Mouse (Mus musculus) gastrocnemius, postnatal 36 days (tissue): ENCODE measurements at regions not wholly inside any gene's neighbourhood (a gene's known extent, or its start where the extent isn't known, plus 50 kb on each side); places are given as distances from the start of the nearest gene placed in this dataset.
"Not testable (repeated sequence)": the region's sequence is repeated elsewhere in the genome, so short reads cannot be mapped to it uniquely, and the experiment has no call there.

Source experiments
- DNase-seq, 2 experiments: peaks; one replicate each; pipeline ENCODE4 v3.0.0; 2022
- intact Hi-C: fragments of 180-260 bp; cut with DNase I; formaldehyde crosslinking; loops from one replicate; pipeline ENCODE4 v1.15.1; 2025

DNA sequence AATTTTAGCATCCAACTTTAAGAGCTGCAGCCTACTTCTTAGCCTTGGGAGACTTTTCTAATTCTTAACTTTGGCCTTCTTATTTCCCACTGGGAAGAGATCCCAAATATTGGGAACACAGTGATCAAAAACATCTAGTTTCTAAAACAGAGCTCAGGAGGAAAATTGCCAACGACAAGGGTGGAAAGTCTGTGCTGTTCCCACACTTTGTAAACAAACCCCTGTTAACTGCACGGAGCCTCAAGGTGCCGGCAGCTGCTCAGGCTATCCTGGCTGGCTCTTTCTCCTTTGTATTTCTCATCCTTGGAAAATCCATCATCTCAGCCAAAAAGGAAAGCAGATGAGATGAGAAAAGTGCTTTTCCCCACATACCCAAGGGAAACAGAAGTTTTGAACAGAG lies 84.9 kb downstream of the Impad1 start:
- peak in 1 of 2 experiments; percentile 44 for DNase-seq
- intact Hi-C loops: no loop called here

DNA sequence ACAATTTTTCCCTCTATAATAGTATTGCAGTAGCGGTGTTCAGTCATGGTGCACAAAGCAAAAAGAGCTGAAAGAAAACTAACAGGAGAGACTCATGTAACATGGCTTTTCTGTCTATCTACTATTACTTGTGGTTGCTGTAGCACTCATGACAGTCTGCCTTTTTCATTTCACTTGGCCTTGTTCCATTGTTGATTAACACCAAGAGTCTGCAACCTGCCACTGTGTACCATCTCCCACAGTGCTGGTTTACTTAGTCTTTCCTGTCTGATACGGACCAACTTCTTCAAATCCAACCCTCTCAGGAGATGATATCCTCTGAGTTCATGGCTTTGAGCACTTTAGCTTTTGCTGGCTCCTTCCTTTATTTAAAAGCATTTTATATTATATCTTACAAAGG lies 94.1 kb downstream of the Impad1 start:
- intact Hi-C loops: no loop called here
- DNase-seq: no peak

DNA sequence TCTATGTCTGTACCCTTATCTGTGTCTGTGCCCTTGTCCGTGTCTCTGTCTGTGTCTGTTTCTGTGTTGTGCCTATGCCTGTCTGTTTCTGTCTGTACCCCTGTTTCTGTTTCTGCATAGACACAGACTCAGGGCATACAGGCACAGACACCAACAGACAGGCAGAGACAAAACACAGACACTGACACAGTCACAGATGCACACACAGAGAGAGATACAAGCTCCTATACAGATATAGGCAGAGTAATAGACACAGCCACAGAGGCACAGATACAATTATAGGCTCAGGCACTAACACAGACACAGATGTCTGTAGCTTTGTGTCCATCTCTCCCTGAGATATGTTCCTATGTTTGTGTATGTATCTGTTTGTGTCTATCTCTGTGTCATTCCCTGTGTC lies 97.7 kb downstream of the Impad1 start:
- intact Hi-C loops: no loop called here
- DNase-seq: no peak

DNA sequence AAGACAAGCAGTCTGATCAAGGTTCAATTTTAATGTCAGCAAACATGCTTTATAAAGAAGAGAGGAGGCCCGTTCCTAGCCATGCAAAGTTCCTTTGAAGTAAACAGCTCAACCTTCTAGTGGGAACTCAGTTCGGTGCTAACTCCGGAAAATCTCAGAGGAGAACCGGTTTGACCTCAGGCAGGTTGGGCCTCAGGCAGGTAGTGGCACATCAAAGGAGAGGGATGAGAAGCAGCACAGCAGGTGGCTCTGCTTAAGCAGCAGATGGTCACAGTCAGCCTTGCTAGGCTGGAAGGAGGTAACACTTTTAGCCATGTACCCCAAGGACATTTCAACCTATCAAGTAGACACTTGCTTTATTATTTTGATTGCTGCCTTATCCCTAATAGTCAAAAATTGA lies 106.2 kb downstream of the Impad1 start:
- intact Hi-C loops: no loop called here
- DNase-seq: no peak

DNA sequence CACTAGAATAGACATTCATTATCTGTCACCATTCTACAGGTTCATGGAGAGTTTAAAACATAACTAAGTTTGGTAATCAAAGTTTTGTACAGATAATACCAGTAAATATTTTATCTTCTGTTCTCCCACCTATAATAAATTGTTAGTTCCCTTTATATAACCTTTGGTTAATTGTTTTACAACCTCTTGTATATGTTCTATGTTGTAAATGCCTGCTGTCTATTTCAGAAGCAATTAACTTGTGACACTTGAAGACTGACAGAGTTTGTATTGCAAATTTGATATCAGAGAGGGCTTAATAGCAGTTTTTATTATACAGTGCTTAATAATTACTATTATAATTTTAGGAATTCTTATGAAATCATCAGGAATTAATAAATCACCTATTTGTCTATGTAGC lies 118.5 kb downstream of the Impad1 start:
- DNase-seq: no peak
- intact Hi-C loops: no loop called here

DNA sequence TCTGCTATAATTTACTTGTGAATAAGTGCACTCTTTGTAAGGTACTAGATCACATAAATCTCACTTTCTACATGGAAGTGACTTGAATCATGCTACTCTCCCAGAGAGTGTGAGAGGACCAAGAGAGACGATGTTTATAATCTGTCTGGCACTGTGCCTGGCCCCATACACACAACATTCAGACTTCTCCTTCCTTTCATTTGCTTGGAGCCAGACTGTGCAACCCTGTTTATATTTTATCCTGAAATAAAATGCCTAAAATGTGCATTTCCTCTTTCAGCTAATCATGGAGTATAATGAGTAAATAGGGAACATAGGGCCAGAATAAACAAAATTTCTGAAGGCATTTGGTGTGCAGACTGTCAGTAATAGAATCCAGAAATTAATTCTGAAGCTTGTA lies 142.9 kb downstream of the Impad1 start:
- intact Hi-C loops: no loop called here
- no peak for DNase-seq

DNA sequence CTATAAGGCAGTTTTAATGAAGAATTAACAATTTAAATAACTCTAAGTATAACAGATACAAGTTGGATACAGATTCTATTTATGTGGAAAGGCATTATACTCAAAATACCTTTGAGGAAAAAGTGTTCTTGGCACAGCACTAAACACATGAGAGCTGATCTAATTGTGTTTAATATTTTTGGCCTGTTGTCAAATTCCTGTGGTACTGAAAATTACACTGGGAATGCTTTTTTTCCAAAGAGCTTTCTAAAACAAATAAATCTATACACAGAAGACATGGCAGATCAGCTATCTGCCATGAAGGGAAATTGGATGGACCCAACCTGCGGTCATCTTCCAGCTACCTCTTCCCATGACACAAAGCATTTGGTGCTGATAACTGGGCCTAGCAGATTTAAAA lies 147.9 kb downstream of the Impad1 start:
- no peak for DNase-seq

DNA sequence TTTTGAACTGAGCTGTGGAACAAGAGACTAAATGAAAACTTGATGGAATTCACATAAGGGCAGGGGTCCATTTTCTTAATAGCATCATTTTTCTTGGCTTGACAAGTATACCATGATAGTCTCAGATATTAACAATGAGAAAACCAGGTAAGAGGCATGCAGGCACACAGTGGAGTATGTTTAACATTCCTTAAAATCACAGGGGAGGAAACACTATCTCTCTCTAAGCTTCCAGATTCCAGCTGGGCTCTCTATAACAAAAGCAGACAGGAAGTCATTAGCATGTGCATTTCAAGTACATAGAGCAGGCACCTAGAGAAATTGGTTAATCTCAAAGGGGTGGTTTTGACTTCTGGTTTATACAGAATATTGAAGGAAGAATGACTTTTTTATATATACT lies 156.9 kb downstream of the Impad1 start:
- intact Hi-C loops: no loop called here
- DNase-seq: no peak

More for the DNA sequence above, 147.9 kb downstream of the Impad1 start:
- intact Hi-C loops: no loop called here

DNA sequence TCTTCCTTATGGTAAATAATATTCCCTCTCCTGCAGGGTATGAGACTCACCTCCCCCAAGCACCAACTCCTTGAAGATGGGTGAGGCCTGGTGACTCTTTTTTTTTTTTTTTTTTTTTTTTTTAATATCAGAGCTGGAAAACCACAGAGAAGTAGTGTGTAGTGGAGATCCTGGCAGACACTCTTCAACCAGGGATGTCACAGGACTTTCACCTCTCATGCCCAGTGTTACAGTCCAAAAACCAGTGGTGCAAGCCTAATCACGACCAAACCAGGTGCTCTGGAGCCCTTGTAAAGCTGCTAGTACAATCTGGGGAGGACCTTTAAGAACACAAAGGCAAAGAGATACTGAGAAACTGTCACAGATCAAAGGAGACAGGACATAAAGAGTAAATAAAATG lies 157.3 kb downstream of the Impad1 start:
- no peak for DNase-seq
- intact Hi-C loops: no loop called here

DNA sequence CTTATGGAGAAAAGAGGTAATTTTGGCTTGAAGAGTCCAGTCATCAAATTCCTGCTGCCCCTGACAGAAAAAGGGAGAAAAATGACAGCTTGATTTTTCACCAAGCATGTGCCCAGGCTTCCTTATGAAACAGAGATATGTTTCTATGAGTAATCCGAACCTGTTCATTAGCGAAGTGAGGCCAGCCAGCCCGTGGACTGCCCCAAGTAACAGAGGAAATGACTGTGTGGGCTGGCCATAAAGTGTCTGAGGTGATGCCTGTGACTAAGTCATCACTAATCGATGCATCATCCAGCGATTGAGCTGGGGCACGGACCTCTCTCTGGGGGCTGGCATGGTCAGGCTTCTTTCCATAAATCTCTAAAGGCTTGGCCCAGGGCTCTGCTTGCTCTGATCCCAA lies 157.8 kb downstream of the Impad1 start:
- intact Hi-C loops: no loop called here
- peak in 1 of 2 experiments; percentile 13 for DNase-seq

DNA sequence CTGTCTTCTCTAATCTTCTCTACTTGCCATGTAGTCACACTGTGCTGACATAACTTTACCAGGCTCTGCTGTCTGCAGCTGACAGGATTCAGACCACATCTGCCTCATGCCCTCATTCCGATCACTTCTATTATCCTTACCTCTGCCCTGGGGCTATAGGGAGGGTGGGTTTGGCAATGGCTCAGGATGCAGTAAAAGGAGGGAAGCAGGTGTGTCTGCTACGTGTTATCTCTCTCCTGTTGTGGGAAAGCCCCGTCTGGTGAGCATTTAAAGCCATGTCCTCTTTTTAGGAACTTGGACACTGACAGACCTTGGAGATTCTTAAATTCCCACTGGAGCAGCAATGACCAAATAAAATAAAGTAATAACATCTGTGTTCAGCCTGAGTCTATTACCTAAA lies 158.5 kb downstream of the Impad1 start:
- intact Hi-C loops: no loop called here
- no peak for DNase-seq

DNA sequence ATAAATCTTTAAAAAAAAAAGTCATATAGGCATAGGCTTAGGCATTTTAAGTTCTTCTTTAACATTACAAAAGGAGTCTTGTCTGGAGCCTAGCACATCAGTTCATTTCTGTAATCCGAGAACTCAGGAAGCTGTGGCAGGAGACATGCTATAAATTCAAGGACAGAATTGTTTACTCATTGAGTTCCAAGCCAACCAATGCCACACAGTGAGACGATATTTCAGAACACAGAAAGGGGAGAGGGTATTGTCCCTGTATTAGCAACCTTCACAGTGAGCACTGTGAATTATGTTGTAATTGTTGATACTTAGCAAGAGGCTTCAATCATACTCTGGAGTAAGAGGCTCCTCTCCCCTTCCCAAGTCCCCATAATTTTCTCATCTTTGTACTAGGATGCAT lies 162.4 kb downstream of the Impad1 start:
- intact Hi-C loops: no loop called here
- DNase-seq: no peak

DNA sequence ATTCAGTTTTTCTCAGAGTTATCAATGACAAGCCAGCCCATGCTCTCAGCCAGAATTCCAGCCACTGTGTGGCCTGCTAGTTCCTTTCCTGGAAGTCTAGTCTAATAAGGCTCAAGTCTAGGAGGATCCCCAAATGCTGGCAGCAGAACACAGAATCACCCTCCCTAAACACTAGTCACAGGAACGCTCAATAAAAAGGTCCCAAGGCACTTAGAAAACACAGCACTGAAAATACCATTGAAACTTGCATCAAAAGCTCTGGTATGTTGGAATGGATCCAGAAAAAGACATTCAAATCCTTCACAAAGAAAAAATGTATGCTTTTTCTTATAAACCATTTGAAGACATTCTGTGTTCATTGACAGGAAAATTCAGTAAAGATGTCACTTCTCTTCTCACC lies 163.9 kb downstream of the Impad1 start:
- intact Hi-C loops: no loop called here
- no peak for DNase-seq

DNA sequence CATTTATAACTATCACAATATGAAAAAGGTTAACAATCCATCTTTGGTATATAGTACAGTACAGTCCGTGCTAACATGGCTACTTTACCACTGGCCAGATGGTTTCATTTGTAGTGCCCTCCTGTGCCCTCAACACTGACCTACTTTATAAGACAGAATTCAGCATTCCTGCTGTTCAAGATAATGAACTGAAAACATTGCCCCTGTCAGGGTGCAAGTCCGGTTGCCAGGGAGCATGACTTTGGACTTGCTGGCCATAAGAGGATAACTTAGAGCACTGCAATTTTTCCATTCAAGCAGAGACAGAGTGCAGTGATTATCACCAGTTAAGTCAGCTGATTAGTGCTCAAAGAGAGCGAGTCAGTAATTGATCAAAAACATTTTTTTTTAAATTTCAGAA lies 169.3 kb downstream of the Impad1 start:
- intact Hi-C loops: no loop called here

DNA sequence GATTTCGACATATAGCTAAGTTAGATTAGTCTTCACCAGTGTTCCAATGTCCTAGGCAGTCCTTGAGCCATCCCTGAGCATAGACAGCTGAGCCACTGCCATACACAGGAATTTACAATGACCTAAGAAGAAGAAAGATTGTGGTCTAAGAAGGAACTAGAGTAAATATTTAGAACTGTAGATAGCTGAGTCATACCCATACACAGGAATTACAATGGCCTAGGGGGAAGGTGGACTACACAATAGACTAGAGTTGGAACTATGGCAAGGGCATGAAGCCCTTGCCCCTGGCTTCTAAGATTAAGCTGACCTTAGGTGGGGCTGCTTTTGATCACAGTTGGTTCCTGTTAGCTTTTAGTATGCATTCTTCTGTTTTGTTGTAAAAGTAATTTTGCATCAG lies 173.0 kb downstream of the Impad1 start:
- intact Hi-C loops: not testable (repeated sequence)

More for the DNA sequence above, 169.3 kb downstream of the Impad1 start:
- DNase-seq: no peak

DNA sequence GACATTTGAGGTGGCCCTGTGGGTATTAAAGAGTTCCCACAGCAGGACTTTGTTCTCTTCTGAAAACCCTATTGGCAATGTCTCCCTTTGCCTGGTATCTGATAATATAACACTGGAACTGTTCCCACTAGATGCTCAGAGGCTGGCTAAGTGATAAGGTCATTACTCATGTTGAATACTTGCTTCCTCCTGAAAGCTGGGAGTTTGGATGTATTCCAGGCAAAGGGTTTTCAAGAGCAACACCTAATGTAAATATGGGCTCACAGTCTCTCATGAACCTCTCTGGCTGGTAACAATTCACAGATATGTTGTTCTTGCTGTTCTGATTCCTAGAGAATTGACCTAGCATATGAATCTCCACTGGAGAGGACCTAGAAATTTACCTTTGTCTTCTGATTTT lies 178.6 kb downstream of the Impad1 start:
- DNase-seq: no peak
- intact Hi-C loops: no loop called here

More for the DNA sequence above, 173.0 kb downstream of the Impad1 start:
- not testable (repeated sequence) for DNase-seq
